10 mouse cellular contexts compared by ENCODE assay signal in genomic region chr3:67892026-67892705, GRCm38 (mm10). TPM values are rescaled to one million over a fixed set of nuclear protein-coding genes. Genes with fewer than 3 reads are reported as not detected.
DNase-seq lines count a peak whose midpoint lies in the region; ATAC-seq and TF ChIP-seq lines count a peak whose summit lies in the region.
"Had no signal": no experiment of that assay in that cellular context is flagged by ENCODE, and none has a peak within 500 bp of the region (broad histone marks: within the 10 kb centered on the region; RNA-seq: fewer than 3 reads in every experiment).

Iqcj (plus strand) TSS chr3:67892220.
Iqschfp (plus strand) TSS chr3:67892232.

- H3K4me1 ChIP-seq in kidney, postnatal 0 days (replicated peaks; ENCODE audit: insufficient read depth, low read length): no peaks in the 10 kb centered on the region
- H3K4me1 ChIP-seq in kidney, adult 2 months (ENCODE audit: control insufficient read depth, insufficient read depth, low read length): no peaks in the 10 kb centered on the region
- H3K4me1 ChIP-seq in forebrain, postnatal 0 days (ENCODE audit: insufficient read depth): no peaks in the 10 kb centered on the region
- H3K4me1 ChIP-seq in olfactory bulb, adult 2 months (ENCODE audit: control insufficient read depth, insufficient read depth, low read length): peaks cover 4% of the 10 kb centered on the region; the same call in 1 of the 2 replicates
- H3K4me1 ChIP-seq in thymus, adult 2 months (replicated peaks; ENCODE audit: control insufficient read depth, insufficient read depth, low read length): no peaks in the 10 kb centered on the region

- no peaks in the 10 kb centered on the region for H3K9me3 ChIP-seq in kidney, postnatal 0 days (replicated peaks; ENCODE audit: low read length)
- no peaks in the 10 kb centered on the region for H3K9me3 ChIP-seq in forebrain, postnatal 0 days (ENCODE audit: low read length)

- H3K4me2 ChIP-seq in kidney, postnatal 0 days (ENCODE audit: low read length): peak within 1 kb of the TSS; percentile 10; the same call in 1 of the 2 replicates
- peak within 1 kb of the TSS; percentile 61 for H3K4me2 ChIP-seq in forebrain, postnatal 0 days (ENCODE audit: low read depth)

- intact Hi-C loops in left cerebral cortex, postnatal 14 days (cut with DNase I): no loop called here

- H3K27ac ChIP-seq in kidney, postnatal 0 days: no peak within 1 kb of the TSS
- no peak within 1 kb of the TSS for H3K27ac ChIP-seq in kidney, adult 2 months (ENCODE audit: insufficient read depth, low read depth, low read length)
- H3K27ac ChIP-seq in forebrain, postnatal 0 days (ENCODE audit: low read depth, low read length): peak within 1 kb of the TSS; percentile 69
- no peak within 1 kb of the TSS for H3K27ac ChIP-seq in olfactory bulb, adult 2 months (ENCODE audit: insufficient read depth, low read depth, low read length)
- H3K27ac ChIP-seq in thymus, adult 2 months (ENCODE audit: control insufficient read depth, insufficient read depth, low read length): no peak within 1 kb of the TSS

- TF ChIP-seq CTCF in kidney, postnatal 0 days (IDR thresholded peaks at IDR 0.05; ENCODE audit: low read depth): no peak
- no peak for TF ChIP-seq CTCF in kidney, adult 2 months (conservative IDR thresholded peaks at IDR 0.05; ENCODE audit: insufficient read depth, insufficient read length, low read depth, low read length)
- TF ChIP-seq CTCF in forebrain, postnatal 0 days (IDR thresholded peaks at IDR 0.05; ENCODE audit: low read depth): no peak
- TF ChIP-seq CTCF in olfactory bulb, adult 2 months (IDR thresholded peaks at IDR 0.05; ENCODE audit: insufficient read depth, low read depth, low read length): no peak
- TF ChIP-seq CTCF in thymus, adult 2 months (IDR thresholded peaks at IDR 0.05; ENCODE audit: borderline replicate concordance, control insufficient read depth, extremely low read depth, insufficient read depth, low read length, poor library complexity): no peak

- ATAC-seq in kidney, postnatal 0 days (replicated peaks; ENCODE audit: low FRiP score, low read depth): no peak
- ATAC-seq in forebrain, postnatal 0 days: peak; percentile 73

- WGBS in kidney, postnatal 0 days: 59% methylated on average over 15 of the region's 15 CpGs
- 57% methylated on average over 15 of the region's 15 CpGs for WGBS in kidney, adult 2 months
- WGBS in forebrain, postnatal 0 days: 6% methylated on average over 15 of the region's 15 CpGs
- WGBS in olfactory bulb, adult 2 months: 12% methylated on average over 15 of the region's 15 CpGs
- WGBS in thymus, adult 2 months: 84% methylated on average over 15 of the region's 15 CpGs

- H3K4me3 ChIP-seq in kidney, postnatal 0 days (replicated peaks; ENCODE audit: low read depth, low read length): no peak within 1 kb of the TSS
- H3K4me3 ChIP-seq in kidney, adult 2 months (ENCODE audit: insufficient read depth, low read depth, low read length): no peak within 1 kb of the TSS
- H3K4me3 ChIP-seq in forebrain, postnatal 0 days (ENCODE audit: low read depth, low read length): peak within 1 kb of the TSS; percentile 43
- H3K4me3 ChIP-seq in olfactory bulb, adult 2 months (ENCODE audit: insufficient read depth, low read depth, low read length): peak within 1 kb of the TSS; percentile 28; the same call in 1 of the 2 replicates
- H3K4me3 ChIP-seq in thymus, adult 2 months (ENCODE audit: control insufficient read depth, insufficient read depth, low read length): no peak within 1 kb of the TSS

- no peak for TF ChIP-seq POLR2A in kidney, adult 2 months (IDR thresholded peaks at IDR 0.05; ENCODE audit: low read depth, low read length)
- TF ChIP-seq POLR2A in olfactory bulb, adult 2 months (IDR thresholded peaks at IDR 0.05; ENCODE audit: insufficient read depth, low read depth, low read length): no peak
- no peak for TF ChIP-seq POLR2A in thymus, adult 2 months (IDR thresholded peaks at IDR 0.05; ENCODE audit: control insufficient read depth, extremely low read depth, insufficient read depth, low read length, poor library complexity)

- H3K27me3 ChIP-seq in kidney, postnatal 0 days (ENCODE audit: insufficient read depth, low read length): no peaks in the 10 kb centered on the region
- no peaks in the 10 kb centered on the region for H3K27me3 ChIP-seq in kidney, adult 2 months (replicated peaks; ENCODE audit: control insufficient read depth, insufficient read depth, low read length)
- no peaks in the 10 kb centered on the region for H3K27me3 ChIP-seq in forebrain, postnatal 0 days (ENCODE audit: insufficient read depth, low read length)
- H3K27me3 ChIP-seq in thymus, adult 2 months (ENCODE audit: control insufficient read depth, insufficient read depth, low read length): no peaks in the 10 kb centered on the region

- no peak for DNase-seq in kidney, postnatal 0 days (ENCODE audit: low spot score)
- DNase-seq in kidney, adult 2 months: no peak
- DNase-seq in forebrain, postnatal 0 days: peak; percentile 68
- peak; percentile 39 to 40 for DNase-seq in left cerebral cortex, postnatal 14 days (ENCODE audit: low spot score in 2 of 2)
- DNase-seq in thymus, adult 2 months: no peak
- DNase-seq in kidney, postnatal 10 days: no peak
- no peak for DNase-seq in kidney, postnatal 14 days

- H3K36me3 ChIP-seq in kidney, postnatal 0 days (ENCODE audit: insufficient read depth, low read length): no peaks in the 10 kb centered on the region
- no peaks in the 10 kb centered on the region for H3K36me3 ChIP-seq in kidney, adult 2 months (ENCODE audit: control insufficient read depth, insufficient read depth, low read length)
- H3K36me3 ChIP-seq in forebrain, postnatal 0 days (ENCODE audit: insufficient read depth): no peaks in the 10 kb centered on the region
- no peaks in the 10 kb centered on the region for H3K36me3 ChIP-seq in thymus, adult 2 months (ENCODE audit: control insufficient read depth, insufficient read depth, low read length)

- no peak within 1 kb of the TSS for H3K9ac ChIP-seq in kidney, postnatal 0 days (ENCODE audit: low read depth, low read length)
- H3K9ac ChIP-seq in forebrain, postnatal 0 days: peak within 1 kb of the TSS; percentile 49

RNA-seq across cellular contexts. Expression of gene Iqcj, which starts in this region (rescaled TPM):
- polyA plus RNA-seq in kidney, postnatal 0 days (2015; fragmentation: Nextera tagmentation; extraction: Ambion mirVana): not detected in 2 replicates
- not detected in 2 replicates for polyA plus RNA-seq in kidney, adult 2 months (2012; rRNA removed)
- total RNA-seq in forebrain, postnatal 0 days (2014; rRNA removed): 1.8 and 2.5 TPM in 2 replicates
- polyA plus RNA-seq in forebrain, postnatal 0 days (2015; fragmentation: Nextera tagmentation; extraction: Ambion mirVana): 0.11 and 0.24 TPM in 2 replicates
- total RNA-seq in left cerebral cortex, postnatal 14 days (2021): 1 to 10 TPM; 2.8 to 4.9 TPM
- not detected in 2 replicates for polyA plus RNA-seq in olfactory bulb, adult 2 months (2012; ENCODE audit: insufficient read depth, insufficient read length, low replicate concordance, missing spikeins)
- 0.05 TPM in 1 of 2 replicates, not detected in the other for polyA plus RNA-seq in thymus, adult 2 months (2012; rRNA removed)
- polyA plus RNA-seq: heart, embryonic 16.5 days; stomach, embryonic 16.5 days had no signal

RNA-seq across cellular contexts. Expression of gene Iqschfp, which starts in this region (rescaled TPM):
- polyA plus RNA-seq in kidney, postnatal 0 days (2015; fragmentation: Nextera tagmentation; extraction: Ambion mirVana): 0.05 TPM in 1 of 2 replicates, not detected in the other
- polyA plus RNA-seq in kidney, adult 2 months (2012; rRNA removed): not detected in 2 replicates
- 8.6 and 8.8 TPM in 2 replicates for total RNA-seq in forebrain, postnatal 0 days (2014; rRNA removed)
- 5.9 and 6.6 TPM in 2 replicates for polyA plus RNA-seq in forebrain, postnatal 0 days (2015; fragmentation: Nextera tagmentation; extraction: Ambion mirVana)
- total RNA-seq in left cerebral cortex, postnatal 14 days (2021): 10 to 100 TPM in 1 of 2 experiments, 1 to 10 TPM in 1; 7.4 to 12.2 TPM
- polyA plus RNA-seq in olfactory bulb, adult 2 months (2012; ENCODE audit: insufficient read depth, insufficient read length, low replicate concordance, missing spikeins): not detected in 2 replicates
- not detected in 2 replicates for polyA plus RNA-seq in thymus, adult 2 months (2012; rRNA removed)
- polyA plus RNA-seq: heart, embryonic 16.5 days had no signal

Comparison
In these comparisons a context has a peak if more than half of its experiments do, and no peak if none do; other contexts are left out.
1. DNase-seq: peak in forebrain, postnatal 0 days (single experiment) and left cerebral cortex, postnatal 14 days (2 of 2); none in kidney, postnatal 0 days (single experiment), kidney, adult 2 months (single experiment), thymus, adult 2 months (single experiment), kidney, postnatal 10 days (single experiment) and kidney, postnatal 14 days (single experiment).
2. H3K4me3 ChIP-seq: peak in forebrain, postnatal 0 days (single experiment) and olfactory bulb, adult 2 months (single experiment); none in kidney, postnatal 0 days (single experiment), kidney, adult 2 months (single experiment) and thymus, adult 2 months (single experiment).